Mouse (Mus musculus) T-helper 17 cell (primary cell): ENCODE measurements around the gene Olfr117.
"Not testable (repeated sequence)": the region's sequence is repeated elsewhere in the genome, so short reads cannot be mapped to it uniquely, and the experiment has no call there.

Source experiments
- in situ Hi-C, 2 experiments: fragments of 300-600 bp; cut with MboI, MseI; formaldehyde crosslinking; loops; 1 replicate in 1 of 2; 2 replicates in 1 of 2; pipeline ENCODE4 v1.15.1; 2025; ENCODE audit warnings: high pct_unique_total_duplicates in 2 of 2

Gene Olfr117

DNA sequence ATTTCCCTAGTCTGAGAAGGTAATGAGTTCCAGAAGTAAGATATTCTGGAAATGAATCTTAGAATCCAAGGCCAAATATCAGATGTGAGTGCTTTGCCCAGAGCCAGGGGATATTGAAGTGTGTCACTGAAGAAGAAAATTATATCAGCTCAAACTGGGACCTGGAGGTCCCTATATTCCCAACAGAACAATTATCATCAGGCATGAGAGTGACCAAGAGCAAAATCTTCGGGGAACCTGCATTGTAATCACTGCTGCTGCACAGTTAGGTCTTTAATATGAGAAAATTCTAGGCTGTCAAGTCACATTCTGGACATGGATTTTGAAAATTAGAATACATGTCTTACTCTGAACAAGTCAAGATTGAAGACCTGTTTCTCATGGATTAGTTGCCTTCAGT lies at the start of gene Olfr117:
Gene Olfr117, minus strand, starts transcription at position 101 of the 400 bp plus-strand sequence.
- in situ Hi-C loops: no loop called here

DNA sequence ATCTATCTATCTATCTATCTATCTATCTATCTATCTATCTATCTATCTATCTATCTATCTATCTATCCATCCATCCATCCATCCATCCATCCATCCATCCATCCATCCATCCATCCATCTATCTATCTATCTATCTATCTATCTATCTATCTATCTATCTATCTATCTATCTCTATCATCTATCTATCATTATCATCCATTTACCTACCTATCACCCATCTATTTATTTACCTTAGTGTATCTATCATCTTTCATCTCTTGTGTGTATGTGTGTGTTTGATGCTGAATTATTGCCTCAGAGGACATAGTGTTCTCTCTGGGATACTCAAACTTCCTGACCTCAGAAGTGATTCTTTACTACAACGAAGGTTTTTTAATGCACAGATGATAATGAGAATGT lies 32.7 kb upstream of the Olfr117 start, which contains the start of gene Olfr119:
Gene Olfr119, plus strand, starts transcription at position 301 of the 400 bp plus-strand sequence.
- in situ Hi-C loops: not testable (repeated sequence)

DNA sequence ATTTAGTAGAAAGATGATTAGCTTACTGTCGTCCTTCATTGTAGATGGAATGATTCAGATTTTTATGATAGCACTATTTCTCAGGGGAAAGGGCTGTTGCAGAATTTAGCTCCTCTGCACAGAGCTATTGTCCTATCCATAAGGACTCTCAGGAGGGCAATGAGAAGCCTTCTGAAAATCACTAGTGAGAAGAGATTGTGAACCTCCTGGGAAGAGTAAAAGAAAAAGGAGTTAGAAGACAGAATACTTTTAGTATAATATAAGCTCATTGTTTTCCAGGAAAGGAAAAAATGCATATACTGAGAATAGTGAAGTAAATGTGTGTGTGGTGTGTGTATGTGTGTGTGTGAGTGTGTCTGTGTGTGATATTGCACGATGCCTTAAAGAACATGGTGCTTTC lies 3.1 kb upstream of the Olfr117 start, which contains the start of gene Olfr118:
Gene Olfr118, plus strand, starts transcription at position 301 of the 400 bp plus-strand sequence.
- in situ Hi-C loops: no loop called here

DNA sequence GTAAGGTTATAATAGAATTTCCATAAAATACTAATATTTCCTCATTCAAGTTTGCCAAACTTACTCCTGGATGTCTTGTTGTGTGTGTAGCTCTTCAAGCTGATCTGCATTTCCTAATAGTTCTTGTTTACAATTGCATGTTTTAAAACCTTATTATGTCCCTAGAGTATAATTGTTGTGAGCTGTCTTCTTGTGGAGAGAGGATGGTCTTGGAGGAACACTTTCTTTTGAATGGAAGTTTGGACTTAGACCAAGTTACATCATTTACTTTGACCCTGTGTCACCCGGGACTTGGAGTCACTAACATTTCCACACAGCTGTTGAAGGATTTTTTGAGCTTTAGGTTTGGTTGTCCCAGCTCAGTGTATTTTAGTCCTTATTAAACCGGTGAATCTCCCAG lies 36.6 kb downstream of the Olfr117 start, which contains the start of the genes Olfr115 and Olfr116:
Gene Olfr115, minus strand, starts transcription at position 101 of the 400 bp plus-strand sequence.
Gene Olfr116, minus strand, starts transcription at position 191 of the 400 bp plus-strand sequence.
- in situ Hi-C loops: no loop called here
